Mouse (Mus musculus): ENCODE data around the gene Far2. TPM values are rescaled to one million over a fixed set of nuclear protein-coding genes. Genes with fewer than 3 reads are reported as not detected.

The Far2 gene
- 0.05 and 0.18 TPM in 2 replicates for polyA plus RNA-seq (2012; rRNA removed)

DNA sequence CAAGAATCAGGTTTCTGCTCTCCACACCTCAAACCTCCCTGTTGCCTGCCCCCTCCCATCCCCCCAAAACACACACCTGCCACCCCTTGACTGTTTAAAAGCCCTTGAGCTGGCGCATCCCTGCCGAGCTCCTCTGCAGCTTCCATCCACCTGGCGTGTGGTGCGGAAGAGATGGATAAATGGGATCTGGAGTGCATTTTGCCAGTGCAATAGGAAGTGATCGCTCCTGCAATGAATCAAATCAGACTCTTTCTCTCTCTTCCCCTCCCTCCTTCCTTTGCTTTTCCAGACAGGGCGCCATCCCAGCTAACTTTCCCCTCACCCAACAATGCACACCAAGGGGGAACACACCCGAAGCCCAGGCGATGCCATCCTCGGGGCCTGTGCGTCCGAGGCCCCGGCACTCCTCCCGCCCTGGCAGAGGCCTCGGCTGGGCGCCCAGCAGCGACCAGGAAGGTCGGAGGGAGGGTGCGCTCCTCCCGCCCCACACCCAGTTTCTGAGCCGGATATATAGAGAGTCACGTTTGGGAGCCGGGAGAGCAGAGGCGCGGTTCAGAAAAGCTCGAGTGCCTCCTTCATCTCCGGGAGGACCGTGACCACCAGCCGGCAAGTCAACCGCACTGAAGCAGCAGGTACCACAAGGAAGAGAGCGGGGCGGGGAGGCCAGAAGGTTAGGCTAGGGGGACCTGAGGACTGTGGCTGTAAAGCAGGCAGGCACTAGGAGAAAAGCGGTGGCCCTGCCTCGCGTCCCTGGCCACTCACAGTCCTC lies at the start of gene Far2:
Gene Far2 (plus strand): TSS at position 379 of the 769 bp plus-strand sequence.
- DNase-seq (ENCODE audit: low read depth), result no peak

DNA sequence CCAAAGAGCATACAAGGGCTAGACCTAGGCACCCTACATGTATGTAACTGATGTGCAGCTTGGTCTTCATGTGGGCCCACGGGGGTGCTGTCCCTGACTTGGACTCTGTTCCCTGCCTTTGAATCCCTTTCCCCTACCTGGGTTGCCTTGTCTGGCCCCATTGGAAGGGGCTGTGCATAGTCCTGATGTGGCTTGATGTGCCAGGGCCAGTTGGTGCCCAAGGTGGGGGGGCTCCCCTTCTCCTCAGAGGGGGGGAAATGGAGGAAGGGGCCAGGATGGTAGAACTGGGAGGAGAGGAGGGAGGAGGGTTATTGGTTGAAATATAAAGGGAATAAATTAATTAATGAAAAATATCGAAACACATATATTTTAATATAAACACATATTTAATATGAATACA lies 46.6 kb upstream of the Far2 start:
- DNase-seq (ENCODE audit: low read depth), result no peak

DNA sequence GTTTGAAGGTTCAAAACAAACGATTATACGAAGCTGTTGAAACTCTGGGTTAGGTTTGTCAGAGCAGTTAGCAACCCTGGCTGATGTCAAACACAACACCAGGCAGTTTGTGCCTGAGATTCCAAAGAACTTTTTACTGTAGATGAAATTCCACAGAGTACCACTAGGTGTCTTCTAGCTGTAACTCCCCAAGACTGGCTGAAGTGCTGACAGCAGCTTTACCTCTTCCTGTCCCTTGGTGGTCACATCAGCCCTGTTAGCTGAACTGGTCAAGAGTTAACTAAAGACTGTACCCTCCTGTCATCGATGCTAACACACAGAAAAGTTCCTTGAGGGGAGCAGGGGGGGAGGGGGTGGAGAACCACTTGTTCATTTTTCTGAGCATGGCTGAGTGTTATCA lies 46.0 kb upstream of the Far2 start:
- DNase-seq (ENCODE audit: low read depth), result no peak

DNA sequence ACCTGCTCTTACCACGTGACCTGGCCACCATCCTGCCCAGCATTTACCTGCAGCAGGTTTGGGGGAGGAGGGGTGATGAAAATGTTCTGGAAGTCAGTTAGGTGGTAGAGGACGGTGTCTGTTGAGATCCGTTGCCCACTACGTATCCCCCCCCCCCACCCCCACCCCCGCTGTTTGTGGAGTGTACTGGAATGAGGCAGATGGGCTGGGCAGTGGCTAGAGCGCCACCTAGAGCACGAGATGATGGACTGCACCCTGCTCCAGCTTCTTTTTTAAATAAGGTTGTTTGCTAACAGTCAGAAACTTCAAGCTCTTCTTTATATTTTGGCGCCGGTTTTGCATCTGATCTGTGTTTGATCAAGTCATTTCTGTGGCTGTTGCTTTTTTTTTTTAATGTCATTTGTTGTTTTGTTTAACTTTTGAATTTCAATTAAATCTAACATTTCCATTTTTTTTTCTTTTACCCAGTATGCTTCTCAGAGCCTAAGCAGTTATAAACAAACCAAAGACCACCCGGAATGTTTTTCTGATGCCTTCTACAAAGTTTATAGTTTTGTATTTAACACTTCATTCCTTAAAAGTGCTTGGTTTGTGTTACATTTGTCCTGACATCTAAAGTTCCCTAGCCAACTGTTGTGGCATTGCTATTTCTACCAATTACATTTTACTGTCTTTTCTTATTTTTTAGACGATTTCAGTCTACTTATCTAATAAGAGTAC lies 40.8 kb upstream of the Far2 start:
- DNase-seq (ENCODE audit: low read depth), result no peak

DNA sequence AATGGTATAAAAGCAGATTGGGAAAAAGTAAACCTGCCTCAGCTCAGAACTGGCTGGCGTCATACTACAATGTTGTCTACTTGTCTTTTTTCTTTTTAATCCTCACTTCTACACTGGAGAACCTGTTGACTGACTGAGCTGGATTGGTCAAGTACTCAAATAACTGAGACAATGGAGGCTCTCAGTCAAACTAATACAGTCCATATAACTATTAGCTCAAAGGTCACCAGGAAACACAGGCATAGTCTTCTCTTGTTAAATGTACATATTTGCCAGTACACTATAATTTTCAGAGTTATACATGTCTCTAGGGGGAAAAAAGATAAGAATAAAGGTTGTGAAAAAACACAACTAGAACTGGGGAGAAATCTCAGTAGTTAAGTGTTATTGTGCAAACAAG lies 6.3 kb upstream of the Far2 start:
- DNase-seq (ENCODE audit: low read depth), result no peak

DNA sequence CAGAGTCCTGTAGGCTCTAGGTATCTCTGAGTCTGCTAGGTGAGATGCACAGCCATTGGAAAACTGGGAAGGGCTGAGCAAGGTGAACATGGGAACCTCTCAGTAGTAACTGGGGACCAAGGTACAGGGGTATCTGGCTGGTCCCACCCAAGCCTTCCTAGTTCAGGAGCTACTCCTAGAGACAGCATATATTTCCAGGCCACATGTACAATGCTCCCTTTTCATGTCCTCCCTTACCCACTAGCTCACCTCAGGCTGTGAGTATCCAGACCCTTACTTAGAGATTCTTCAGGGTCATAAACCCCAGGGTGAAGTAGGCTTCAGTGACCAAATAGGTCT lies 560 bp downstream of the Far2 start:
- DNase-seq (ENCODE audit: low read depth), result no peak

DNA sequence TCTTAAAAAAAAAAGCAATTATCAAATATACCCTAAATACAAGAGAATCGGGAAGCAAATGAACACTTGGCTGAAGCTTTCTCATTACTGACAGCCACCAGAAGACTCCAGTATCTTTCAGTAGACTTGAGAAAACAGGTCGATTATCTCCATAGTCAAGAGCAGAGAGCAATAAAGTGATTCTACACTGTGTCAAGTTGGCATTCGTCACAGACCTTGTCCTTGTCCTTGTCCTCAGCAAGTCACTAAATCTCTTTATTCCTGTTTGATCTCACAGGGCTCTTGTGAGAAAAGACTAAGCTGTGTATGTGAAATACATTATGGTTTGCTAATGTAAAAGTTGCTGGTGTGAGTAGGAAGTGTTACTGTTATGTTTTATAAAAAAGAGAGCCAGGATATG lies 16.1 kb downstream of the Far2 start:
- no peak for DNase-seq (ENCODE audit: low read depth)

DNA sequence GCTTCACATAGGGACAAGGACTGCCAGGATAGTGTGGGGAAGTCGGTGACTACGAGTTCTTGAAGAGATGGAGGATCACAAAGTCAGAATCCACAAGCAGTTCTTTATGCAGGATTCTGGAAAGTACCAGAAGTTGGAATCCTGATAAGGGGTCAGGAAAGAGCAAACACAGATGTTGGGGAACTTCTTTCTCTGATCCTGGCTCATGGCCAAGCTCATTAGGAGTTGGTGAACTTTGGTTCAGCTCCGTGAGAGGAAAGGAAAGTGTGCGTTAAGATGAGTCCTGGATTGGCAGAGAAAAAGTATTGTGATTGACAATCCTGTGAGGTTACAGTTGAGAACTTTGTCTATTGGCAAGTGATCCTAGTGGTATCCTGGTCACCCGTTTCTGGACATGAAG lies 19.2 kb downstream of the Far2 start:
- DNase-seq (ENCODE audit: low read depth), result no peak

DNA sequence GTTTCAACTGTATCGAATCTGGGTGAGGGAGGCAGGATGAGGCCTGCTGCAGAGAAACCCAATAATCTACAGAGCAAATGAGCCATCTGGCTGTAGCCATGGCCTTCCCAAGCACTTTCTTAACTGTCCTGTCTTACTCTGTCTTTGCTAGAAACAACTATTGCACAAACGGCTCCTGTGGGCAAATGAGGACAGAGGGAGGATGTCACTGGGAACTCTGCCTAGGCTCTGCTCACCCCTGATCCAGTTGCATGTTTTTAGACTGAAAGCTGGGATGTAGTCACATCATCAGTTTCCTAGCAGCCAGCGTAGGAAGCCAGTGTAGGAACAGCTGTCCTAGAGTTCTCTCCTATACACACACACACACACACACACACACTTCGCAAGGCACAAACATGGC lies 21.7 kb downstream of the Far2 start:
- DNase-seq (ENCODE audit: low read depth), result peak; percentile 14

DNA sequence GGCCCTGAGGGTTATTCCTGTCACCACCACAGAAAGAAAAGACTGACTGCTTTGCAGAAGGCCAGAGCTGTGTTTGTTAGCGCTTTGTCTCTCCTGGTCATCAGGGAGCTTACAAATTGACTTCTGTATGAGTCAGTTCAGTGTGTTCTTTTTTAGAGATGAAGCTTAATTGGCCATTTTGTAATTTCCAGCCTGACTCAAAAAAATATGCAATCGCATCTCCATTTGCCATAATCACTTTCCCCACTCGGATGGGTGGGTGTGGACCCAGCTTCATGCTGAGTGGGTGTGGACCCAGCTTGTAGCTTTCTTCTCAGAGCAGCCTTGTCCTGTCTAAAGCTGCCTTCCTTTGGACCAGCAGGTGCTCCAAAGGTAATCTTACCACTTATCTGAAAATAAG lies 26.5 kb downstream of the Far2 start:
- DNase-seq (ENCODE audit: low read depth), result no peak

DNA sequence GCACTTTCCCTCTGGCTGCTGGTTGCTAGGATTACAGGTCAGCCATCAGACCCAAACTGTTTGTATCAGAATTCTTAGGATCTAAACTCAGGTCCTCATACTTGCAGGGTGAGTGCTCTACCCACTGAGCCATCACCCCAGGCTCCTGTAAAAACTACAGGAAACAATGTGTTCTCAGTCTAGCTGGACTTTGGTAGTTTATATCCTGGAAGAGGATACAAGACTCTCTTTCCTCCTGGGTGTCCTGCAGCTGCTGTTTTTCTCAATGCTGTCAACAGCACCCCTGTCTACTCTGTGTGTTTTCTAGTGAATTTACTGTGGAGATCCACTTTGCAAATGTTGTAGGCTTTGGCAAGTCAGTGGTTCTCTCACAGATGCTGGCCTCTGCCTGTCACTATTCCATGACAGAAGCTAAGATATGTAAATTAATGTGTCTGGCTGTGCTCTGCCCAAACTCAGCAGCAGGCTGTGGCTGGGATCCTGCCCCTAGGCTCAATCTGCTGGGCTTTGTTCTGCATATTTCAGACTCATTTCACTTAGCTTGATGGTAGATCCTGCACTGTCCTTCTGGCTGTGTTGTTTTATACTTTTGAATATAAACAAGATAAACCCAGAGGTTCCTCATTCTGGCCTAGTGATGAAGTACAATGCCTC lies 27.3 kb downstream of the Far2 start:
- DNase-seq (ENCODE audit: low read depth), result no peak

DNA sequence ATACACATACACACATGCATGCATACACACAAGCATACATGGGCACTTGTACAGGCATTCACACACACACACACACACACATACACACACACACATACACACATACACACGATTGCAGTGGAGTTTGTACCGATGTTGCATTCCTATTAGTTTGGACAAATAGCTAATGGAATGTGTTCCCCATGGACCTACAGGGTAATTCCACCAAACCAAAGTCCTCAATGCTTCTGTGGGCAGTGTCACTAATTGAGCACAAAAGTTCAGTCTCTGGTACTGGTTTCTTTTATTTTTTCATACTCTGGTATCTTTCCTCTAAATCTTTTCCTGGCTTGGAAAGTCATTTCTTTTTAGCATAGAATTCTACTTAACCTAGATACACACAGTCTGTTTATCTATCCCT lies 36.8 kb downstream of the Far2 start:
- DNase-seq (ENCODE audit: low read depth), result no peak

DNA sequence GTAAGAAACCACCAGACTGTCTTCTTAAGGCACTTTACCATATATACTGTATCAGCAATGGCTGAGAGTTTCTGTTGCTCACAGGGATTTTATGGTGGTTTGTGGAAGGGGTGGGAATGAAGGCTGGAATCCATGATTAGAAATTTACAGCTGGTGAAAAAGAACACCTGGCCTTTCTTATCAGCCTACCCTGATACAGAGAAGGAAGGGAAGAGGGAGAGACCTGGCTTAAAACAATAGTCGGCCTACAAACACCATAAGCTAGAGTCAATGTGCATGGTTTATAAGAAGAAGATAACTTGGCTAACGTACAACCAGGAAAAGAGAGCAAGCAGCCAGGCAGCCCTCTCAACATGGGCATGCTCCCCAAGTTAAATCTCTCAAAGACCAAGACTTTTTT lies 37.3 kb downstream of the Far2 start:
- no peak for DNase-seq (ENCODE audit: low read depth)

DNA sequence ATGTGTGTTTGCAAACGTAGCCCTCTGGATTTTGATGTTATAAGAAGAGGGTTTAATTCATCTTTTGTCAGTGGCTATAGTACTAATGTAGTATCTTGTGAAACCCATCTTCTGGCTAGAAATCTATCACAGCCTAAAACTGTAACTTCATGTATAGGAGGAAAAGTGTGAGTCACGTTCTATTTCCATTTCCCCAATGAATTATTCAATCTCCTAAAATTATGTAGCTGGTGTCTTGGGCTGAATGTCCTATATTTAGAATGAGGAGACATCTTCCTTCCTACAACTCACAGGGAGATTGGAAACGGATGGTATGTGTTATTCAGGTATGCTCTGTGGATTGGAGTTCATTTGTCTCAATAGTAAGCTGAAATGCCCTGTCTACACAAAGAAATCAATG lies 50.0 kb downstream of the Far2 start:
- no peak for DNase-seq (ENCODE audit: low read depth)

DNA sequence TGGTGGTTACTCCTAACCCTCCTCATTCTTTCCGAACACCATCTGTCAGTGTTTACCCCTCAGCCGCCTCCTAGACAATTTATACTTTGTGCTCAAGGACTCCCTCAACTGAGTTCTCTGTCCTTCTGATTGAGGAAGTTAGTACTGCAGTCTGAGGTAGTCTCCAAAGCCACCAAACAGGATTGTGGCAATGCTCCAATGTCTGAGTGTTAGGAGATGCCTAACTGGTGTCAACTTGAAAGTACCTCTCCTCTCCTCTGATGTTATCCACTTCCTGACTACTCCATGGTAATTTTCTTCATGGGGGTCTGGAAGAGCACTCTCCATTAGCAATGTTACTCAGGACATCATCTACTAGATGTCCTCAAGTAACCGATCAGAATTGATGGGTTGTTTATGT lies 54.9 kb downstream of the Far2 start:
- no peak for DNase-seq (ENCODE audit: low read depth)

DNA sequence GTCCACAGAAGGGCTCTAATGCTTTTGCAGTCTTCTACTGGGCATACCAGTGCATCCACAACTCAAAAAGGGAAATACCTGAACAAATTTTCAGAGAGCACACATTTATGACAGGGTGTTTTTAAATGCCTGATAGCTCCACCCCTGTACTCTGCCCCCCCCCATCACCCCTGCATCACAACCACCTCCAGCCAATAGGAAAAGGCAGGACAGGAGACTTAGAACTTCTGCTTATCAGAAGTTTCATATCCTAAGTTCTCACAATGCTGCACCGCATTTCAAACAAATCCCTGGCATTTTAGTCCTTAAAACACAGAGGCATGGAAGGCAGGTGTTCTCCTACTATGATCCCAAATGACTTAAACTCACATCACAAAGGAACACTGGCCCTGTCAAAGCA lies 55.4 kb downstream of the Far2 start:
- DNase-seq (ENCODE audit: low read depth), result no peak

DNA sequence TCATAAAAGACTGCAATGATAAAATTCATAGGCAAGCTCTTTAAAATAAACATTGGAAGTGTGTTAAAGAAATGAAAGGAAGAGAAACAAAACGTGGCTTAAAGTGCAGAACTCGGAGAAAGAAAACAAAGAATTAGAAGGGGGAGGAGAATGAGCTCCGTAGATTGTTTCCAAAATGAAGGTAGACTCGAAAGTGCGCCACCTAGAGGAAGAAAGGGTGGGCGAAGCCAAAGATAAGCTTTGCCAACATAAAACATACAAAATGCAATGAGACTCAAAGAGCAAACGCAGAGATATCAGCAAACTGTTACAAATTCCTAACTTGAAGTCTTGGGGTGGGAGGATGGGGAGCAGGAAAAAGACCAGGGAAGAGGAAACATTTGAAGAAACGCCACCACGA lies 57.2 kb downstream of the Far2 start:
- no peak for DNase-seq (ENCODE audit: low read depth)

DNA sequence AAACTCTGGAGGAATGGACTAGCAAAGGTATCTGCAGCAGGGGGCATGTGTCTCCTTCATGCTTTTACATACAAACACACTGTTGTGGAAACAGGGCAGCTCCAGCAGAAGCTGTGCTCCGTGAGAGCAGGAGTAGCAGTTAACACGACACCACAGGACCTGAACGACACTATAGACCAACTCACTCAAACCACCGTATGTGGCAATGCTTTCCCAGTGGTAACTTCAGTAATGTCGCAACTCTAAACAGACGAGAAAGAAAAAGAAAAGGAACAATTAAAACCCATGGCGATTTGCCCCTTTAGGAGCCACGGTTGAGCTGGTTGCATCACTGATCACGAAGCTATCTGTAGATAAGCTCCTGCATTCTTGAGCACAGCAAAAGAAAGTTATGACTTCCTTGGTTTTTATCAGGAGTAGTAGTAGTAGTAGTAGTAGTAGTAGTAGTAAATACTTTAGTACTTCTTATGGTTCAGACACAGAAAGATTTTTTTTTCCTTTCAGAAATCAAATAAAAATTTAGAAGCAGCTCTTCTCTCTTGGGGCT lies 58.7 kb downstream of the Far2 start:
- no peak for DNase-seq (ENCODE audit: low read depth)

DNA sequence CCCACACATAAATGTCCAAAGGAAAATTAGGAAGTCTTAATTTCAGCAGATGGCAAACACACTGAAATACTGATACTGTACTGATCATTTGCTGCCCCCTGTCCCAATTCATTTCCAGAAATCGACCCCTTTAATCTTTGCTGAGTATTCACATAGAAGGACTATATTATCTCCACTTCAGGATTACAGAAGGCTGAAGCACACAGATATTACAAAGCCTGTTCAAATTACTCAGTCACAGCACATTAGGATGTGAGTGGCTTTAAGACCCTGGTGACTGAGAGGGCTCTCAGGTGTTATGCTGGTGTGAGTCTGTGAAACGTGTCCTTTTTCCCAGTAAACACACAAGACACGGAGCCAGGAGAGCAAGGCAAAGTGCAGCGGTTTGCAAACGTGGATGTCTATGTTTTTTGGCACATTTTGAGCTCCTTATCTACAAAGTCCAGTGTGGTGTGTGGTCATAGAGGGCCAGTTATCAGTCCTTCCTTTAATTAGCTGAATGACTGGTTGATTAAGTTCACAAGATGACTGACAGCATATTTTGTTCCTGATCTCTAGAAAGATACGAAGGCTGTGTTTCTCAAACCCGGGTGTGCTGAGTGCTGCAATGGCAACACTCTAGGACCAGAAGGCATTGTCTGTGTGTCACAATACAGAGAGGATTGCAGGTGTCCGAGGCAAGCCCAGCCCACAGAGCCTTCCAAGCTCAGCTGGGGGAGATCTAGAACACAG lies 61.8 kb downstream of the Far2 start:
- DNase-seq (ENCODE audit: low read depth), result no peak

DNA sequence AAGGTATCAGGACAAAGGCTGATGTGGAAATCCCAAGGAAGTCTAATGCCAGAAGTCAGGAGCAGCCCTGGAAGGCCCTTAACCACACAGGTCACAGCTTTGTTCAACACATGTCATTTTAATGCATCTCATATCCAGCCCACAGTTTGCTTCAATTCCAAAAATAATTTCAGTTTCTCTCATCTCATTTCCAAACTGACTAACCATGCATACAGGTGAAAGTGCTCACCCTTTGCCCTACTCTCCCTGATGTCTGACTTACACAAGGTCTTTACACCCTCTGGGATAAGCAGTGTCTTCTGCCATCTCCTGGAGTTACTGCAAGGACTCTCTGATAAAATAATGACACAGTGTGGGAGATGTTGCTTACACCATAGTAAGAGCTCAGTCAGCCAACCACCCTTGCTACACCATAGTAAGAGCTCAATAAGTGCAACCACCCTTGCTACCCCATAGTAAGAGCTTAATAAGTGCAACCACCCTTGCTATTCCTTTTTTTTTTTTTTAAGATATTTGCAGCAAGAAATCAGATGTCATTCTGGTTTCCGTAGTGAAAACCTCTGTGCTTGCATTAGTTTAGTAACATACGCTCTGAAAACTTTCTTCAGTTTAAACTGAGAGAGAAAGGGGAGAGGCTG lies 64.1 kb downstream of the Far2 start:
- peak; percentile 66 for DNase-seq (ENCODE audit: low read depth)

DNA sequence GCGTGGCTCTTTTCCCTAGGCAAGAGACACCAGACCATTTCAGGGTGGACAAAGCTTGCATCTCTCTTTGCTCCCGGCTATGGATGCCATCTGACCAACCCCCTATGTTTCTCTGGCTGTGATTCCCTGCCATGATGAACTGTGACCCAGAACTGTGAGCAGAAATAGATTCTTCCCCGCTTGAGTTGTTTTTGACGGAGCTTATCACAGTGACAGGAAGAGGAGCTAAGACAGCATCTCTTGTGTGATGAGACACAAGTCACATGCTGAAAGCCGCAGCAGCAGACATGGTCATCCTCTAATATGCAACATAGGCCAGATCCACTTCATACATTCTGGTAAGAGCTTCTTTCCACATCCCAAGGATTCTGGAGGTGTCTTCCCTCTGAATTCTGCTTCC lies 69.3 kb downstream of the Far2 start:
- DNase-seq (ENCODE audit: low read depth), result no peak

DNA sequence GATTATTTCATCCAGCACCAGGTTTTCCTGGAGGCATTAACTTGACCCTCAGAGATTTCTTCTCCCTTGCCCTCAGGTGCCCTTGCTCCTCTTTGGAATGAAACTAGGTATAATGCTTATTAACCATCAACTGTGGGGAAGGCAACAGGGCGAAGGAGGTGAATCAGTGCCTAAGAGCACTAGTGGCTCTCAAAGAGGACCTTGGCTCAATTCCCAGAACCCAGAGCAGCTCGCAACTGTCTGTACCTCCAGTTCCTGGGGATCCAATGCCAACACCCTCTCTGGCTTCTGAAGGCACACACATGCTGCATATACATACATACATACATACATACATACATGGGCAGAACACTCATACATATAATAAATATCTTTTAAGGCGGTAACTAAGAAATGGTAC lies 69.8 kb downstream of the Far2 start:
- no peak for DNase-seq (ENCODE audit: low read depth)
